Mouse (Mus musculus) hematopoietic stem cell, adult 5-6 weeks (primary cell): ENCODE results near the gene Kiss1. TPM values are rescaled to one million over a fixed set of nuclear protein-coding genes. Genes with fewer than 3 reads are reported as not detected.
A peak's percentile ranks its signal among the peaks of the same experiment; 100 is the strongest.

ENCODE experiments used
- ATAC-seq, 2 experiments: fragments of 125-278 bp in 1 of 2; replicated peaks in 1 of 2; 2 replicates each; pipeline ENCODE4 v1.8.0; 2016 to 2017; ENCODE audit warnings: inconsistent platforms in 2 of 2, mild to moderate bottlenecking in 2 of 2, moderate number of reproducible peaks in 2 of 2, low read depth in 1 of 2, moderate TSS enrichment in 1 of 2; ENCODE audit not compliant: low FRiP score in 2 of 2, poor library complexity in 2 of 2, severe bottlenecking in 2 of 2, insufficient read depth in 1 of 2, low TSS enrichment in 1 of 2
- total RNA-seq: library from RNA; stranded (forward); fragments of 172-1452, 232-1000 nt; gene quantifications from 2 replicates; pipeline ENCODE4 v1.2.3, GENCODE M21; 2017

Gene Kiss1
- total RNA-seq, 1 experiment from 2014 or later = not detected

GRCm38 (mm10) chr1:133347226-133347625 lies 25.6 kb downstream of the Kiss1 start:
- no peak for ATAC-seq

GRCm38 (mm10) chr1:133347693-133348520 lies 26.2 kb downstream of the Kiss1 start:
- ATAC-seq = peak; percentile 72 to 77

- ATAC-seq = no peak
Measured at GRCm38 (mm10) chr1:133350210-133350609, 28.5 kb downstream of the Kiss1 start, which contains the start of gene Ren1. Ren1 (plus strand) TSS chr1:133350510.

- no peak for ATAC-seq
Measured at GRCm38 (mm10) chr1:133351762-133352161, 30.1 kb downstream of the Kiss1 start.

DNA sequence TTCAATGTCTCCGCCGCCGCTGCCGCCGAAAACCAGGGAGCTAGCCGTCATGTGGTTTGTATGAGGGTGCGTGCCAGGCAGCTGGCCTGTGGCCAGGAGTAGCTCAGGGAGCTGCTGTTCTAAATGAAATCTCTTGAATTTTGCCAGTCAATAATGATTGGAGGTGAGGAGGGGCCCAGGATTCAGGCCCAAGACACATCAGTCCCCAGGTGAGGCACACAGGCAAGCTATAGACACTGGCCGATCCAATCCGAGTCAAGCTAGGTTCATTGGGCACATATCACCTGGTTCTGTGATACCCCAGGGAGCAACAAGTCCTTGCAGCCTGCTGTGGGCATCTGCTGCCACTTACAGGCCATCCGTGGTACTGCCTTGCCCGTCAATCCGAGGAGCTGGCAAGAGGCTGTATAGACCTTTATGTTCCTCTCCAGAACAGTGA lies 31.7 kb downstream of the Kiss1 start:
- peak; percentile 65 to 66; a peak in 3 of 4 replicates for ATAC-seq

- ATAC-seq = no peak
Measured at GRCm38 (mm10) chr1:133355469-133355868, 33.8 kb downstream of the Kiss1 start.

- no peak for ATAC-seq
Measured at GRCm38 (mm10) chr1:133355912-133356311, 34.2 kb downstream of the Kiss1 start.

DNA sequence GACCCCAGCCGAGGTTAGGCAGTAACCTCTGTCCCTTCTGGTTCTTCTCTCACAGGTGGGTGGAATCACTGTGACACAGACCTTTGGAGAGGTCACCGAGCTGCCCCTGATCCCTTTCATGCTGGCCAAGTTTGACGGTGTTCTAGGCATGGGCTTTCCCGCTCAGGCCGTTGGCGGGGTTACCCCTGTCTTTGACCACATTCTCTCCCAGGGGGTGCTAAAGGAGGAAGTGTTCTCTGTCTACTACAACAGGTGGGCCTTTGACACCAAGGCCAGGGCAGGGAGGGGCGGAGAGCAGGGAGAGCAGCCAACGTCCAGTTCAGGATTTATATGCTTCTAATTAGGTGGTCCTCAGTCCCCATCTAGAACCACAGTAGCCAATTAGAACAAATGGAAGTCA lies 34.7 kb downstream of the Kiss1 start:
- ATAC-seq = no peak

DNA sequence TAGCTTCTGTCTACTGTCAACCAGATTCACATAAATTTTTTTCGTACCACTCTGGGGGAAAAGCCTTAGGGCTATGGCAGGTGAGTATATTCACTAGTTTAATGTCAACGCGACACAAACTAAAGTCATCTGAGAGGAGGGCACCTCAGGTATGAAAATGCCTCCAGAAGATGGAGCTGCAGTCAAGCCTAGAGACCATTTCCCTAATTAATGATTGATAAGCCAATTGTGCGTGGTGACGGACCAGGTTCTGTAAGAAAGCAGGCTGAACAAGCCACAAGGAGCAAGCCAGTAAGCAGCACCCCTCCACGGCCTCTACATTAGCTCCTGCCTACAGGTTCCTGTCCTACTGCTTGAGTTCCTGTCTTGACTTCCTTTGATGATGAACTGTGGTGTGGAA lies 39.3 kb downstream of the Kiss1 start:
- no peak for ATAC-seq

- ATAC-seq = no peak
Measured at GRCm38 (mm10) chr1:133362103-133362502, 40.4 kb downstream of the Kiss1 start.

GRCm38 (mm10) chr1:133363276-133364021 lies 41.8 kb downstream of the Kiss1 start, which contains the start of gene Etnk2:
Etnk2 (plus strand) TSS chr1:133363572.
- ATAC-seq = peak in 1 of 2 experiments; percentile 30; a peak in 3 of 4 replicates

GRCm38 (mm10) chr1:133364022-133364630 lies 42.5 kb downstream of the Kiss1 start:
- no peak for ATAC-seq

DNA sequence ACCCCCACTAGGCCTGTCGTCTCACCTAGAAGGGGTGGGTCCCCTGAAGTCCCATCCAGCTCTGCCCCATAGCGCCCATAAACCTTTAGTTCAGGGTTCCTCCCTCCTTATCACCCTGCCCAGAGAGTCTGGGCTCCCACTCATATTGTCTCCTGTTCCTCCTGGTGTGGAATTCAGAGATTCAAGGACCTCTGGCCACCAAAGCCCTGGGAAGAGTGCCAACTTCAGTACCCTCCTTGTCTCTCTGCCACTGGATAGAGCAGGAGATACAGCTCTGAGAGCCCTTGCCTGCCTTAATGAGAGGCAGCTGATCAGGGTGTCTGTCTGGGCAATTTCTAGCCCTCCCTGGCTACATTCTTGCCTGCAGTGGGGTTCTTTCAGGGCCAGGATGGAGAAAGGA lies 43.2 kb downstream of the Kiss1 start:
- ATAC-seq = no peak

- ATAC-seq = no peak
Measured at GRCm38 (mm10) chr1:133366951-133367605, 45.4 kb downstream of the Kiss1 start.

GRCm38 (mm10) chr1:133367606-133368488 lies 46.2 kb downstream of the Kiss1 start:
- ATAC-seq = peak in 1 of 2 experiments; percentile 30; a peak in 1 of 4 replicates

GRCm38 (mm10) chr1:133368644-133369043 lies 47.0 kb downstream of the Kiss1 start:
- ATAC-seq = no peak
